Mouse (Mus musculus) kidney, adult 11 months (tissue): ENCODE measurements at regions not wholly inside any gene's neighbourhood (a gene's known extent, or its start where the extent isn't known, plus 50 kb on each side); places are given as distances from the start of the nearest gene placed in this dataset.
A peak's percentile ranks its signal among the peaks of the same experiment; 100 is the strongest.

ENCODE experiments used
- DNase-seq: peaks from one replicate; pipeline ENCODE4 v3.0.0; 2022

DNA sequence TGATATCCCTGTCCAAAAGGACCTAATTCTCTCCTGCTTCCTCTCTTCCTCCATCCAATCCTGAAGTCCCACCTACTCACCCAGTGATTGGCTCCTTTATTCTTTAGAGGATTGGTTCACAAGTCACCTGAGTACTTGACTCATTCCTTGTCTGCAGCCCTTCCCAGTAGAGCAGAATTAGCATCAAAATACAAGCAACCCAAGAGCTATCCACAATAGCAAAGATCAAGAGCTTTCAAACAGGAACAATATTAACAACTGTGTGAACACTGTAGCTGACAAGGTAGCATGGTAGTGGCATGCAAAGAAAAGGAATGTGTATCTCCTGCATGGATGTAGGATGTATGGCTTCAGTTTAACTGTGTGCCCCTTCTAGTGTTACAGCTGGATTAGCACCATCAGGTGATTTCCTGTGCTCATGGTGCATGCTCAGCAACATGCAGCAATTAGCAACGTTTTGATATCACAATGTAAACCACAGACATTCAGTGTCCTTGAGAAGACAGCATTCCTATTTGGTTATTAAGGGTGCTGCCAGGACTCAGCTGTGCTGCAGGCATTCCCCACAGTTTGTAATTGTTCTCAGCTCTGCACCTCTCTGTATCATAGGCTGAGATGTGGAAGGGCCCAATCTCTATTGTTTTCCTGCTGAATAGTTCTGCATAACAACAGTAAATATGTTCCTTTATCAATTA is 437.2 kb downstream of the Ptprc start:
- no peak for DNase-seq

- DNase-seq = no peak
Measured at GRCm38 (mm10) chr1:137703882-137704281, 471.6 kb downstream of the Ptprc start.

GRCm38 (mm10) chr1:137698876-137699275 is 476.6 kb downstream of the Ptprc start:
- no peak for DNase-seq

- no peak for DNase-seq
Measured at GRCm38 (mm10) chr1:137697289-137697688, 478.2 kb downstream of the Ptprc start.

- no peak for DNase-seq
Measured at GRCm38 (mm10) chr1:137696796-137697195, 478.7 kb downstream of the Ptprc start.

GRCm38 (mm10) chr1:137695751-137696150 is 479.8 kb downstream of the Ptprc start:
- no peak for DNase-seq

DNA sequence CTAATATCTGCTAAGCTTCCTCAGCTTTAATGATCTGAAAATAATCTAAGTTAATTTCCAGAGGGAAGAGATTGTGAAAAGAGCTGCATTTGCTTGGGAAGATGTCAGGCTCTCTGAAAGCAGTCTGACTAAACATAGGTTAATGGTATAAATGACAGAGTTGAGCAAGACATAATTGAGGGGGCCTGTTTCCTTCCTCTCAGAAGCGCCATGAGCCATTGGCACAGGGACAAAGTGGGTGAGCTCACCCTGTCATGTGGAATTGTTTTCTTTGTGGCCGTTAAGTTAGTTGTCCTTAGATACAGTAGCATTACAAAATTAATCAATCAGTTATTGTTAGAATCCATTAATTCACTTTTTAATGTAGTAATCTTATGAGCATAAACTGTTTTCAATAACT is 483.0 kb downstream of the Ptprc start:
- DNase-seq = no peak

- no peak for DNase-seq
Measured at GRCm38 (mm10) chr1:137690860-137691595, 484.5 kb downstream of the Ptprc start.

- no peak for DNase-seq
Measured at GRCm38 (mm10) chr1:137670650-137671049, 504.9 kb downstream of the Ptprc start.

DNA sequence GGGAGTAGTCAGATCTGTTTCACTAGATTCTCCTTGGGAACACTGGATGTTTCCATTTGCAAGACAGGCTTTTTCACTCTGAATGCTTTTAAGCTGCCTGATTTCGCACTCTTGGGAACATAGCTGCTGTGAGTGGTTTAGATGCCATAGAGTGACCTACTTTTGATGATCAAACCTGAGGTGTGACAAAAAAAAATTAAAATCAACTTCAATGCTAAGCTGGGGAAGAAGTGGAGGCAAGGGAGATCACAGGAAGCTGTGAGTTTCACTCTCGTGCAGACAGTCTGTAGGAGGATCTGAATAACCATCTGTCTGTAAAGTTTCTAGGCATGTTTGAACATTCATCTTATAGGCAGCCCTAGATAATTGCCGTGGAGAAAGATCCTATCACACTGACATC is 505.7 kb downstream of the Ptprc start:
- no peak for DNase-seq

DNA sequence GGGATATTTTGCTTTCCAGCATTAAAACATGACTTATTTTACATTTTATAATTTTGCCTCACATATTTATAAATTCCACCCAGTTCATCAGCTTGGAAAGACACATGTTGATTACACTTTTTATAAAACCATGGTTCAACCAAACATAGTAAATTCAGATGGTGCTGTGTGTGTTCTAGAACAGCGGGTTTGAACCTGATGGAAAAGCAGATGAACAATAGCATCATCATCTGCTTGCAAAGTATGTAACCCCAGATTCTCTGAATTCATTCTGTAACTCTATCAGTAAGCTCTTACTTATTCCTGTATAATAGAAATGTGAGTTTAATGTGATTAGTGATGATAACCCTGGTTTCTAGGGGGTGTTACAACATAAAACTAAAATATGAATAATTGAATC is 517.4 kb downstream of the Ptprc start:
- no peak for DNase-seq

DNA sequence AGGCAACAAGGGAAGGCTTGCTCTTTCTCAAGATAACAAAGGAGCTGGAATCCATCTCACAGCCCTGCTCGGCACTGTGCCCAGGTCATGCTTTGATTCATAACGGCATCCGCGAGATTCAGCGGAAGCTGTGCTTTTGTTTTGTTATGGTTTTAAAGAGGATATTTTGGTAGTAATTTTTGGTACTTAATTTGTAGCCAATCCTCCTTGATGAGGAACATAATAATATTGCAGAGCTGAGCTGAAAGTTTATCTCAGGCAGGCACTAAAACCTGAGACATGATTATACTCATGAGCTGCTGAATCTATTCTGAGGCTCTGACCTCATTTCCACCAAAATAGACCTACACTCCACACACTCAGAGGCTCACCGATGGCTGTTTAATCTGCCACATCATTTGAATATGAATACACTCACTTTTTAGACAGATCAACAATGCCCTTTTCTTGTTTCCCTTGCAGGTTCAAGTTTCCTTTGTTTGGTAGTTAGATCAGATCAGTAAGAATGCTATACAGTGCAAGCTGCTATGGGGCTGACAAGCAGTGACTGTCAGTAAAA is 518.5 kb downstream of the Ptprc start:
- peak; percentile 56 for DNase-seq

DNA sequence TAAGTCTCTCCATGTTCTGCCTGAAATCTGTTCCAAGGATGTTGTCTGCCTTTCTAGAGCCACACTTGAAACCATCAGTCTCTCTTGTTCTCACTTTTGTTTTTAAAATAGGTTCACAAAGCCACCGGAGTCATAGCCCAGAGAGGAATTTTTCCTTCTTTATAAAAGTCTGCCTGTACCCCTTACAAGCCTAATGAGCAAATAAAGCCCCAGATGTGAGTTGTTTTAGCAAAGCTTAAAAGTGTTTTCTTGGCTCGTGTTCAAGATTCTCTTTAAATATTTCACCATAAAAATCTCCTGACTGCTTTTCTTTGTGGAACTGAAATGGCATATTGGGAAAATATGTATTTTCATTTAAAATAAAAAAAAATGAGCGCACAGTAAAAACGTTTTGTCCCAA is 521.3 kb downstream of the Ptprc start:
- DNase-seq = no peak

DNA sequence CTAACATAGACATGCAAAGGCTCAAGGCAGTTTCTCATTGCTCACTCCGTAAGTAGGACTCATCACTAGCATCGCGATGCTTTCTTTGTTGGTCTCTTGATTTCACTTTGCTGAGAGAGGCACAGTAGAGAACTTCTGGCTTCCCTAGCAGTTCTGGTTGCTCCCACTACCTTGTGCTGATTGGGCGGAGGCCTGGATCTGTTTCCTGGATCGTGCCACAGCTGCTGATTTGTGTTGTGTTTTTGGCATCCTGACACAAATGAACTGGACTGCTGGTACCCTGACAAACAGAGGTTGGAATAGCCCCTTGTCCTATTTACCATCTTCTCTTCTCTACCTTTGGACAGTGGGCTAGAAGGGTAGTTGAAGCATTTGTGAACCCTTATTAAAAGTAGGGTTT is 522.0 kb downstream of the Ptprc start:
- peak; percentile 41 for DNase-seq

DNA sequence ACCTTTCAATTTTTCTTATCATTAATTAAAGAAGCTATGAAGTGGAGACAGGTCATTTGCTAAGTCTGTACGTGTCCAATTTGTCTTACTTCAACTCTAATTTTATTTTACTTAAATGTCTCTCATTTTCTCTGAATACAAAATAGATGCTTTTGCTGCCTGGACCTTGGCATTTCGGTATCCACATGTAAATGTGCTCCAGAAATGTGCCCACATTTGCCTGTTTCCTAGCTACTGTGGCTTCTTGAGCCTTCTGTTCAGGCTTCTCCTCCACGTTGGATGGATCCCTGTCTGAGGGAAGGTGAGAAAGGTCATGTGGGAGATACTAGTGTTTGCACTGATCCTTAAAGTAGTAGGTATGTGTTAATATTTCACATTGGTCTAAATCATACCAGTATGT is 524.9 kb downstream of the Ptprc start:
- no peak for DNase-seq

DNA sequence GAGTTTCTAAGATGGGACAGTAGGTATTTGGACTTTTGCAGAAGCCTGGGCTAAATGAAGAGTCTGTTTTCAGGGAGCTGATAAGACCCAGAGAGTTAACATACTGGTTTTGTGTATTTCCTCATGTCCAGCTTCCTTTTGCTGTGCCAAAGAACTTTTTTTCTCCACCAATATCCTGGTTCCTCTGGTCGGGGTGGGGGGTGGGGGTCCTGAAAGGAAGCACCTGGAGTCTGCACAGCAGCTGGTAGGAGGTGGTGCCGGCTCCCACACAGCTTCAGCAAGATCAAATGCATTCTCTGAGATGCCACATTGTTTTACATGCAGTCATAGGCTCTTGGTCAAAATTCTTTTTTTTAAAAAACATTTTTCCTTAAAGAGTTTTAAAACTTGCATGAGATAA is 525.4 kb downstream of the Ptprc start:
- DNase-seq = no peak

- no peak for DNase-seq
Measured at GRCm38 (mm10) chr1:137648832-137649231, 526.7 kb downstream of the Ptprc start.

DNA sequence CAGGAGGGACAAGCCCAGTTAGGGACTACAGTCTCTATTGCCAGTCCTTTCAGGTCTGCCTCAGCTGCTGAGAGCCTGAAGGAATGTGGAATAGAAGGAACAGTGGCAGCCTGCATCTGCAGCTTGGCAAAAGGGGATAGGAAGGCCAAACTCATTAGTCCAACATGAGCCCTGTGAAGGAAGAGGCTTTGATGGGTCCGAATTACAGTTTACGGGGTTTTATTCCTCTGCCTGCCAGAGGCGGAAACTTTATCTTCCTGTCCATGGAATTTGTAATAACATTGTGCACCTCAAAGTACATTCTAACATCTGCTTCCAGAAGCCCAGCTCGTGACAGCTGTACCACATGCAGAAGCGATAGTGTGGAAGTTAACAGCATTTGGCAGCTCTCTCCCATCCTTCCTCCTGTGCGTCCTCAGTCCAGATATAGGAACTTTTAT is 530.9 kb downstream of the Ptprc start:
- peak; percentile 21 for DNase-seq

DNA sequence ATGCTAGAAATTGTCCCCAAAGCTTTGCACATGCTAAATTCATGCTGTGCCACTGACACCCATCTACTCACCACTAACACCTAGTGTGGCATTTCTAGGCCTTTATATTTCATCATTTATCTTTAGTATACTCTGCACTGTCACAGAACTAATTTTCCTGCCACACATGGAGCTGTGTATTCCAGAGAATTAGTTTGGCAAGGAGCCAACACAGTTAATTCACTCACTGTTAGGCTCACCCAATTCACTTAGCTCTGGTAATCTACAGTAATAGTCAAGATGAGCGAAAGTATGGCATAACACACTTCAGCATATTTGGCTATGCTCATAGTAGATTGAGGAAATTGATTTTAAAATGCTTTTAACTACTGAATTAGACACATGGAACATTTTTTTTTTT is 532.0 kb downstream of the Ptprc start:
- DNase-seq = no peak

DNA sequence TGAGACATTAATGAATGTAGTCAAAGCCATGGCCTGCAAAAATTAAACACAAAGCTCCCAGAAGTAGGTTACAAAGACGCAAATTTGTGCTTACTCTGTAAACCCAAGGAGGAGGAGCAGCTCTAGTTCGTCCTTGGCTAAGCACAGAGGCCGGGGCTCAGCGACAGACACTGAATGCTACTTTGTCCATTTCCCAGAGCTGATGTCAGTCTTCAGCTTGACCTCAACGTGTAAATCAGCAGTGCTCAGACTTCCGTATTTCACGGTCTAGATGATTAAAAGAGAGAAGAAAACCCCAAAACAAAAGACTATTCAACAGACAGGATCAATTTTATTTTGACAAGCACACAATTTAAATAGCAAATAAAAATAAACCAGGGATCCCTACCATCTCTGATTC is 534.7 kb downstream of the Ptprc start:
- no peak for DNase-seq

GRCm38 (mm10) chr1:137636947-137637346 is 538.6 kb downstream of the Ptprc start:
- DNase-seq = no peak

DNA sequence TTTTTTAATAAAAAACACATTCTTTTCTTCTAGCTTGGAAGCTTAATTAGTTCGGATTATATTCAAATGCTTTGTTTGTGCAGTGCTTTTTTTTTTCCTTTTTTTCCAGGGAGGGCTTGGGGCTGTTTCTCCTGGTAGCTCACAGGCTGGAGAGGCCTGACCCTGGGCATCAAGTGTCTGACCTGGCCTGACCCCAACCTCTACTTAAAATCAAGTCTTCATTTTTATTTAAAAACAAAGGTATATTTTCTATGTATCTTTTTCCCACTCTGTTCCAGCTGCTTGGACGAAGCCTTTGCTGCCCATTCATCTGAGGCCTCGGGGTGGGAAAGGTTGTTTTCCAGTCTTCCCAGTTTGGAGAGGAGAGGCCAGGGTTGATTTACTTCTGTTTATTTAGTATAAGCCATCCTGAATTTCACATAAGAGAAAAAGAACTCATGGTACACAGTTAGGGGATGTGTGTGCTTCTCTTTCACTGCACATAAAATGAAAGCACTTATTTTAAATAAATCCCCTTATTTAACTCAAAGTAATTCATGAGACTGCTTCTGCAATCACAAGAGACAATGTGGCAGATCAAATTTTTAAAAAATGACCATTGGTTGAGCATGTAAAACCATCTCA is 539.1 kb downstream of the Ptprc start:
- DNase-seq = no peak

DNA sequence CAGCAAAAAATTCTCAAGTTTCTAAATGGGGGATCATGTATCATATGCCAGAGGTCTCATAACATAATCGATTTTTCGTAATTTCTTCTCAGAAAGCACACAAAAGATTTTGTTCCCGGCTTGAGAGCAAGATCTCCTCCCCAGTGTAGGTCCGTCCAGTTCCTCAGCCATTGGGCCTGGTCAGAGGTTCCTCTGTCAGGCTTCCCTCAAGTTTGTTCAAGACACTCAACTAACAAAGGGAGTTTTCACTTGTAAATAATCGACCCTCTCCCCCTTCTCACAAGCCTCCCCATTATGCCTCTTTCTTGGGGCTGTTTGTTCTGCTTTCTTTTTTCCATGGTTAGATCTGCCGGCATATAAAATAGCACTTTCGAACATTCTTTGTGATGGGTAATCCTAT is 539.7 kb downstream of the Ptprc start:
- no peak for DNase-seq

- DNase-seq = no peak
Measured at GRCm38 (mm10) chr1:137631546-137631945, 544.0 kb downstream of the Ptprc start.
